Mouse (Mus musculus) NIH3T3 (cell line): ENCODE measurements around the gene Mblac1.
A peak's percentile ranks its signal among the peaks of the same experiment; 100 is the strongest.

ENCODE experiments used
- DNase-seq: peaks from one replicate; pipeline ENCODE4 v3.0.0-alpha.2; 2012; ENCODE audit warnings: low read depth

Mblac1 gene

GRCm38 (mm10) chr5:138193771-138194727 is at the start of gene Mblac1:
TSS of gene Mblac1 (plus strand) at chr5:138194314.
- peak; percentile 93 for DNase-seq

GRCm38 (mm10) chr5:138154390-138154789 is 39.7 kb upstream of the Mblac1 start:
- DNase-seq, result no peak

- peak; percentile 97 for DNase-seq
Observed at GRCm38 (mm10) chr5:138155443-138155976, 38.6 kb upstream of the Mblac1 start, which contains the start of gene Zfp113. TSS of gene Zfp113 (minus strand) at chr5:138155744.

GRCm38 (mm10) chr5:138160224-138160762 is 33.8 kb upstream of the Mblac1 start:
- DNase-seq, result no peak

- peak; percentile 95 for DNase-seq
Observed at GRCm38 (mm10) chr5:138160842-138161665, 33.1 kb upstream of the Mblac1 start, which contains the start of gene Cops6. TSS of gene Cops6 (plus strand) at chr5:138161071.

- no peak for DNase-seq
Observed at GRCm38 (mm10) chr5:138163046-138163445, 31.1 kb upstream of the Mblac1 start.

GRCm38 (mm10) chr5:138163610-138164009 is 30.5 kb upstream of the Mblac1 start:
- no peak for DNase-seq

GRCm38 (mm10) chr5:138165594-138165993 is 28.5 kb upstream of the Mblac1 start:
- DNase-seq, result no peak

GRCm38 (mm10) chr5:138170936-138171561 is 23.1 kb upstream of the Mblac1 start:
- DNase-seq, result peak; percentile 97

GRCm38 (mm10) chr5:138171695-138172491 is 22.2 kb upstream of the Mblac1 start, which contains the start of the genes Ap4m1 and Mcm7:
TSS of gene Ap4m1 (plus strand) at chr5:138172002.
TSS of gene Mcm7 (minus strand) at chr5:138172422.
- peak; percentile 99 for DNase-seq

GRCm38 (mm10) chr5:138173217-138173616 is 20.9 kb upstream of the Mblac1 start:
- peak; percentile 21 for DNase-seq

GRCm38 (mm10) chr5:138186950-138187638 is 7.0 kb upstream of the Mblac1 start, which contains the start of the genes Taf6 and Cnpy4:
TSS of gene Taf6 (minus strand) at chr5:138187451.
TSS of gene Cnpy4 (plus strand) at chr5:138187485.
- peak; percentile 91 for DNase-seq

- peak; percentile 87 for DNase-seq
Observed at GRCm38 (mm10) chr5:138187661-138188306, 6.3 kb upstream of the Mblac1 start.

- peak; percentile 42 for DNase-seq
Observed at GRCm38 (mm10) chr5:138194755-138195345, 736 bp downstream of the Mblac1 start.

- no peak for DNase-seq
Observed at GRCm38 (mm10) chr5:138195463-138195862, 1.3 kb downstream of the Mblac1 start.

GRCm38 (mm10) chr5:138199576-138199975 is 5.5 kb downstream of the Mblac1 start:
- peak; percentile 52 for DNase-seq

- DNase-seq, result no peak
Observed at GRCm38 (mm10) chr5:138202086-138202485, 8.0 kb downstream of the Mblac1 start.

- no peak for DNase-seq
Observed at GRCm38 (mm10) chr5:138207253-138207652, 13.1 kb downstream of the Mblac1 start.

GRCm38 (mm10) chr5:138207873-138208272 is 13.8 kb downstream of the Mblac1 start:
- no peak for DNase-seq
